Mouse (Mus musculus) midbrain, embryonic 15.5 days (tissue): ENCODE measurements around the gene R3hdm2. TPM values are rescaled to one million over a fixed set of nuclear protein-coding genes. Genes with fewer than 3 reads are reported as not detected.
A peak's percentile ranks its signal among the peaks of the same experiment; 100 is the strongest.

Experiments
- ATAC-seq: fragments of 200-750 bp; cut with Nextera tagmentation; replicated peaks from 2 replicates; pipeline ENCODE4 v1.8.0; 2017; ENCODE audit warnings: moderate TSS enrichment
- H3K27ac ChIP-seq: fragments of 300-500 bp; sonication (generic); 2 replicates; pipeline ENCODE4 v1.5.1; 2015; ENCODE audit warnings: mild to moderate bottlenecking, inconsistent platforms
- H3K27me3 ChIP-seq: fragments of 300-500 bp; sonication (generic); replicated peaks from 2 replicates; pipeline ENCODE4 v1.6.1; 2015; ENCODE audit warnings: inconsistent platforms
- H3K36me3 ChIP-seq: fragments of 300-500 bp; sonication (generic); replicated peaks from 2 replicates; pipeline ENCODE4 v1.6.1; 2015; ENCODE audit warnings: inconsistent platforms
- H3K4me1 ChIP-seq: fragments of 300-500 bp; sonication (generic); 2 replicates; pipeline ENCODE4 v1.6.1; 2015; ENCODE audit warnings: inconsistent platforms
- H3K4me2 ChIP-seq: fragments of 300-500 bp; sonication (generic); 2 replicates; pipeline ENCODE4 v1.6.1; 2015; ENCODE audit warnings: inconsistent platforms, mild to moderate bottlenecking, moderate library complexity
- H3K4me3 ChIP-seq: fragments of 300-500 bp; sonication (generic); 2 replicates; pipeline ENCODE4 v1.5.1; 2015; ENCODE audit warnings: mild to moderate bottlenecking, inconsistent platforms
- H3K9ac ChIP-seq: fragments of 300-500 bp; sonication (generic); 2 replicates; pipeline ENCODE4 v1.6.1; 2015; ENCODE audit warnings: mild to moderate bottlenecking, inconsistent platforms
- H3K9me3 ChIP-seq: fragments of 300-500 bp; sonication (generic); 2 replicates; pipeline ENCODE4 v1.6.1; 2016; ENCODE audit warnings: inconsistent platforms
- WGBS: fragments of 180-500 bp; shearing (Covaris S2); methylation state at CpG from one replicate; pipeline ENCODE4 v1.1.7; 2015; ENCODE audit warnings: mixed read lengths; 5-methylcytosine and 5-hydroxymethylcytosine counted together
- polyA plus RNA-seq: library from polyadenylated mRNA; unstranded; fragments of >200 nt; fragmentation: Nextera tagmentation; extraction: Ambion mirVana; gene quantifications from 2 replicates; pipeline ENCODE4 v1.2.1, GENCODE M21; 2015

Gene R3hdm2
- polyA plus RNA-seq, 1 experiment from 2014 or later = 43.6 TPM

DNA sequence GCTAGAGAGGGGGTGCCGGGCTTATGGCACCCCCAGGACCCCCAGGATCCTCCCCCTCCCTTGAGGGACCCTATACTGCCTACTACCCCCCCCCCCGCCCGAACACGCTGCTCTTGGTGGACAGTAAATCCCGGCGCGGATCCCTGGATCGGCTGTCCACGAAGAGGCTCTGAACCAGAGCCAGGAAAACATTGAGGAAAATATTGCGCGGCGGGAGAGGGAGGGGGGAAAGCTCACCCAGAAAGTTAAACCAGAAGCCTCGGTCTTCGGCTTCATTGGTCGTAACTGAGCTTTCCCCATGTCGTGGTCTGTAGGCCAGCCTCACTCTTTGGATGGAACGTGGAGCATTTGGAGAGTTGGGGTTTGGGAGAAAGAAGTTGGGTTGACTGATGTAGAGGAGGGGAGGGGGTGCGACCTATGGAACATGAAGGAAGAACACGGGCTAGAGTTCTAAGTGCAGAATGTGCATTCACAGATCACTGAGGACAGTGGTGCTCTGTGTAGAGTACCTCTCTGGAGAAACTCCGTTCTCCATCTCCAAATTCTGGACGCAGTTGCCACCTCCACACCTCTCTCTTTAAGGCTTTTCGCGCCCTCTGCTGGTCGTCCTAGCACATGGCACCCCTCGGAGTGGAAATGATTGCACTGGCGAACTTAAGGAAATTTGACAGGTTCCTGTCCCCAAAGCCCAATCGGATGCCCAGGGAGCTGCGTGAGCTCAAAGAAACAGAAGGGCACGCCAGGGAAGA is 38.1 kb upstream of the R3hdm2 start, which contains the start of gene Gli1:
Gli1 (minus strand) TSS at position 84 of the 749 bp plus-strand sequence.
- peaks cover 37% of the 10 kb centered on the region for H3K4me1 ChIP-seq
- H3K36me3 ChIP-seq = no peaks in the 10 kb centered on the region
- H3K27ac ChIP-seq = no peak within 1 kb of the TSS
- H3K27me3 ChIP-seq = peaks cover 32% of the 10 kb centered on the region
- H3K9ac ChIP-seq = no peak within 1 kb of the TSS
- ATAC-seq = 0 out of 2 replicates have a peak, but pooled peaks have one; percentile 18
- H3K4me2 ChIP-seq = peak within 1 kb of the TSS; percentile 49
- no peaks in the 10 kb centered on the region for H3K9me3 ChIP-seq
- peak within 1 kb of the TSS; percentile 24 for H3K4me3 ChIP-seq
- WGBS = under 1% methylated on average over 29 of the region's 29 CpGs

DNA sequence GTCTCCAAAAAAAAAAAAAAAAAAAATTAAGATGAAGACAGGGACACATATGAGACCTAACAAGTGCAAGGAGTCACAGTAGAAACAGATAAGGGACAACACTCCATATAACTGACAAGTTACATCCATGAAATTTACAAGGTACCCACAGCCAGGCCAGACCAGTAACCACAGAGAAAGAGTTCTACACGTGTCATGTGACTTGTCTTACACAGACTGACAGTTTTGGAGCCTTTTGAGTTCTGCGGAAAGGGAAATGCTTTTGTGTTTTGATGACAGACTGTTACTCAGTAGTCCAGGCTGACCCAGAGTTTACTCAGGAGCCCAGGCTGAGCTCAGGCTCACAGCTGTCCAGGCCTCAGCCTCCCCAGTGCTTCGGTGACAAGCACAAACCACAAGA is 37.1 kb upstream of the R3hdm2 start:
- Histone ChIP-seq H3K4me3 (no peak overlapping the region), H3K27me3 (peaks cover 32% of the 10 kb centered on the region), H3K9ac (no peak overlapping the region), H3K4me2 (no peak overlapping the region), H3K9me3 (no peaks in the 10 kb centered on the region), H3K27ac (no peak overlapping the region), H3K36me3 (no peaks in the 10 kb centered on the region), H3K4me1 (peaks cover 37% of the 10 kb centered on the region)
- no peak for ATAC-seq
- 73% methylated on average over 3 of the region's 3 CpGs for WGBS

GRCm38 (mm10) chr10:127346173-127346572 is 34.0 kb upstream of the R3hdm2 start:
- H3K4me3 ChIP-seq = no peak overlapping the region
- H3K9me3 ChIP-seq = no peaks in the 10 kb centered on the region
- peaks cover 13% of the 10 kb centered on the region for H3K27me3 ChIP-seq
- H3K27ac ChIP-seq = no peak overlapping the region
- no peak for ATAC-seq
- H3K4me1 ChIP-seq = peaks cover 20% of the 10 kb centered on the region
- 87% methylated on average over 3 of the region's 3 CpGs for WGBS
- no peaks in the 10 kb centered on the region for H3K36me3 ChIP-seq
- H3K9ac ChIP-seq = no peak overlapping the region
- H3K4me2 ChIP-seq = no peak overlapping the region

DNA sequence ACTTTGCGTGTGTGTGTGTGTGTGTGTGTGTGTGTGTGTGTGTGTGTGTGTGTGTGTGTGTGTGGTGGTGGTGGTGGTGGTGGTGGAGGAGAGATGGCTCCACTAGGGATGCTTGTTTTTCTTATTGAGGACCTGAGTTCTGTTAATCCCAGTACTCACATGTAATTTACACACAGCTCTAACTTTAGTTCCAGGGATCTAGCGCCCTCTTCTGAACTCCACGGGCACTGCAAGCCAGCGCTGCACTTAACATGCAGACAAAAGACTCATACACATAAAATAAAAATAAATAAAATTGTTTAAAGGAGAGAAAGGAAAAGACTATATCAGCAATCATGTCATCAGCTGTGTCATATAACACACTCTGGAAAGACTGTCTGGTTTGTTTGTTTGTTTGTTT is 31.2 kb upstream of the R3hdm2 start:
- Histone ChIP-seq H3K9ac (no peak overlapping the region), H3K27ac (no peak overlapping the region), H3K4me1 (peaks cover 5% of the 10 kb centered on the region; the same call in 1 of the 2 replicates), H3K4me2 (no peak overlapping the region), H3K9me3 (no peaks in the 10 kb centered on the region), H3K36me3 (no peaks in the 10 kb centered on the region), H3K4me3 (no peak overlapping the region), H3K27me3 (no peaks in the 10 kb centered on the region)
- 72% methylated on average over 4 of the region's 4 CpGs for WGBS
- ATAC-seq = no peak

DNA sequence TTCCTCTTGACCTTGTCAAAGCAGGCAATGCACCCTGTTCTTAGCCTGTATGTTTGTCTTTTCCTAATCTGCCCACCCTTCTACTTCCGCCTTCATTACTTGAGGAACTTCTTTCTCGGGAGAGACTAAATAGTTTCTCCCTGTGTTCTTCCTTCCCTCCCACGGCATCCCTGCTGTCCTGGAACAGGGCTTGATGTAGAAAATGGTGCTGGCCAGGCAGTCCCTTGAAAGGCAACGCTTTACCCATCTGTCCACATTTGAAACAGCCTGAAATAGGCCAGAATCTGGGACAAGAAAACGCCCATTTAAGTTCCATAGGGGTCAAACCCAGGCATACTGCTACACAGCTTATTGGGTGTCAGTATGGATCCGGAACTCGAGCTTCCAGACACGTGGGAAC is 30.3 kb upstream of the R3hdm2 start:
- no peaks in the 10 kb centered on the region for H3K9me3 ChIP-seq
- H3K4me3 ChIP-seq = no peak overlapping the region
- no peaks in the 10 kb centered on the region for H3K27me3 ChIP-seq
- peaks cover 5% of the 10 kb centered on the region; the same call in 1 of the 2 replicates for H3K4me1 ChIP-seq
- no peak for ATAC-seq
- 81% methylated on average over 8 of the region's 8 CpGs for WGBS
- no peaks in the 10 kb centered on the region for H3K36me3 ChIP-seq
- H3K9ac ChIP-seq = no peak overlapping the region
- no peak overlapping the region for H3K4me2 ChIP-seq
- H3K27ac ChIP-seq = no peak overlapping the region

DNA sequence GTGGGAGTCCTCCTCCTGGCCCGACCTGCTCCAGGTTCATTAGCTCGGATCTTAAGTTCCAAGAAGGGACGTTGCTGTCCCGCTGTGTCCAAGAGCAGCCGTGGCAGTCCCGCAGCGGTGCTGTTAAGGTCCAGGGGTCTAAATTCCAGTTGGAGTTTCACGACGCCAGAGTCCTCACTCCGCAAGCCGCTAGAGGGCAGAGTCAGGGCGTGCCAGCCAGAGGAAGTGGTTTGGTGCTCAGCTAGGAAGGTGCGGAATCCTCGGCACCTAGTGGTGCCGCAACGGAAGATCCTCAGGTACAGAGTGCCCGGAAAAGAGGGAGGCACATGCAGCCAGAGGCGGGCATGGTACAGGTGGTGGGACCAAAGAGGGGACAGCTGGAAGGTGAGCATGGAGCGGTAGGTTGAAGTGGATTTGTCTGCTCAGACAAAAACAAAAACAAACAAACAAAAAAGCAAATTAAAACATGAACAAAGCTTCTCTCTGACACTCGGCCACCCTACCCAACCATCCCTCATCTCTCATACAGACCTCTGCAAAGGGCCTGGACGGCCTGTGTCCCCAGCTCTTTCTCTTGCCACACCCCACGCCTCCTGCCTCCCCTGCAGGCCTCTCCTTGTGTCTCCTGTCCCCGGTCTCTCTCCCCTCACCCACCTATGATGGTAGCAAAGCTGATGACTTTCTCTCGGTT is 29.4 kb upstream of the R3hdm2 start:
- H3K4me1 ChIP-seq = peaks cover 5% of the 10 kb centered on the region; the same call in 1 of the 2 replicates
- WGBS = 10% methylated on average over 24 of the region's 24 CpGs
- peak overlapping the region; percentile 42 for H3K4me2 ChIP-seq
- H3K27ac ChIP-seq = no peak overlapping the region
- no peaks in the 10 kb centered on the region for H3K9me3 ChIP-seq
- no peaks in the 10 kb centered on the region for H3K36me3 ChIP-seq
- peak; percentile 69 for ATAC-seq
- peak overlapping the region; percentile 16; the same call in 1 of the 2 replicates for H3K4me3 ChIP-seq
- H3K27me3 ChIP-seq = no peaks in the 10 kb centered on the region
- no peak overlapping the region for H3K9ac ChIP-seq

DNA sequence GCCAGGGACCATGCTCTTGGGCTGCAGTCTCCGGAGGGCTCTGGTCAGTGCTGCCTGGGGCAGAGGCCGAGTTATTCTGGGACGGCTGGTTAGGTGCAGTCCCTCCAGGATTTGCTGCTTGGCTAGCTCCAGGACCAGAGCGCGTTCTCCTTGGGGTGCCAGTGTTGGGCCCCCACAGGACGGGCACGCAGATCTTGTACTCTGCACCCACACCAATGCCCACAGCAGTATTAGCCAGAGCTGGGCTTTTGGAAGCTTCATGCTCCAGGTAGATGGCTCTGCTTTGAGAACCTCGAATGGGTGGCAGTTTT is 28.9 kb upstream of the R3hdm2 start:
- Histone ChIP-seq H3K27ac (no peak overlapping the region), H3K9me3 (no peaks in the 10 kb centered on the region), H3K4me3 (no peak overlapping the region), H3K4me1 (peaks cover 5% of the 10 kb centered on the region; the same call in 1 of the 2 replicates), H3K27me3 (no peaks in the 10 kb centered on the region), H3K36me3 (no peaks in the 10 kb centered on the region), H3K4me2 (peak overlapping the region; percentile 42; the same call in 1 of the 2 replicates), H3K9ac (no peak overlapping the region)
- 86% methylated on average over 8 of the region's 8 CpGs for WGBS
- no peak for ATAC-seq

DNA sequence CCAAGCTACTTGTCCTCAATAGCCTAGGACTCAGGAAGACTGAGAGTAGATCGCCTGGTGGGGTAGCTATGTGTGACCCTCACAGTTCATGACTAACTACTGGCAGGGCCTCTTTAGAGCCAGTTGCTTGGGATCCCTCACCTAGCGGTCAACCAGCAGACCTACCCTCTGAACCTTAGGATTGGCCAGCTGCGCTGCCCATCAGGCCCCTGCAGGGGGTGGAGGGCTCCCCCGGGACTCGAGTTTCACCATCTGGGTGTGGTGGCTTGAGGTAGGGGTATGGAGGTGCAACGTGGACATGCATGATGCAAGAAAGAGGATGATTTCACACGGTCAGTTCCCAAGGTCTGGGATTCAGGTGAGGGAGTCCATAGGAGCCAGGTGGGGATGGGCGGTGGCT is 28.4 kb upstream of the R3hdm2 start:
- H3K36me3 ChIP-seq = no peaks in the 10 kb centered on the region
- WGBS = 74% methylated on average over 8 of the region's 8 CpGs
- H3K9ac ChIP-seq = no peak overlapping the region
- H3K9me3 ChIP-seq = no peaks in the 10 kb centered on the region
- H3K4me2 ChIP-seq = no peak overlapping the region
- peaks cover 5% of the 10 kb centered on the region; the same call in 1 of the 2 replicates for H3K4me1 ChIP-seq
- no peak overlapping the region for H3K27ac ChIP-seq
- H3K27me3 ChIP-seq = no peaks in the 10 kb centered on the region
- H3K4me3 ChIP-seq = no peak overlapping the region
- no peak for ATAC-seq

DNA sequence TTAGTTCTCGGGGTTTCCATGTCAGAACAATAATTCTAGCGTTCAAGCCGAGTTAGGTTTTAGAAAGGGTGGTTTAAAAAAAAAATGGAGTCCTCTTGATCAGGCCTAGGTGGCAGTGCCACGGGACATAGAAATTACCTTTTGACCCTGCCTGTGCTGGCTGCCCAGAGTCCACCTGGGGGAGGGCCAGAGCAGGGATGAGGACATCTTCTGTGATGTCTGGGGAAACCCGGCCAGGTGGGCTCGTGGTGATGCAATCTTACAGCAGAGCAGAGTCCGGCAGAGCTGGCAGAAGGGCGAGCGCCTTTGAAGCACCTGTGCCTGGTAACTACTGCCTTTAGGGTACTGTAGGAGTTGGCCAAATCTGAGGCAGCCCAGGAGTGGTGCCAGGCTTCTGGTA is 27.9 kb upstream of the R3hdm2 start:
- Histone ChIP-seq H3K27ac (no peak overlapping the region), H3K4me1 (peaks cover 5% of the 10 kb centered on the region; the same call in 1 of the 2 replicates), H3K9me3 (no peaks in the 10 kb centered on the region), H3K36me3 (no peaks in the 10 kb centered on the region), H3K4me3 (no peak overlapping the region), H3K27me3 (no peaks in the 10 kb centered on the region), H3K4me2 (no peak overlapping the region), H3K9ac (no peak overlapping the region)
- no peak for ATAC-seq
- WGBS = 94% methylated on average over 9 of the region's 9 CpGs

- WGBS = 87% methylated on average over 11 of the region's 11 CpGs
- Histone ChIP-seq H3K36me3 (no peaks in the 10 kb centered on the region), H3K4me3 (no peak overlapping the region), H3K4me2 (no peak overlapping the region), H3K4me1 (peaks cover 5% of the 10 kb centered on the region; the same call in 1 of the 2 replicates), H3K9ac (no peak overlapping the region), H3K27ac (no peak overlapping the region), H3K9me3 (no peaks in the 10 kb centered on the region), H3K27me3 (no peaks in the 10 kb centered on the region)
- no peak for ATAC-seq
Measured at GRCm38 (mm10) chr10:127352766-127353165, 27.4 kb upstream of the R3hdm2 start.

- H3K4me2 ChIP-seq = no peak within 1 kb of the TSS
- no peak within 1 kb of the TSS for H3K4me3 ChIP-seq
- H3K9ac ChIP-seq = no peak within 1 kb of the TSS
- no peaks in the 10 kb centered on the region for H3K36me3 ChIP-seq
- 89% methylated on average over 18 of the region's 18 CpGs for WGBS
- ATAC-seq = no peak
- H3K4me1 ChIP-seq = peaks cover 5% of the 10 kb centered on the region; the same call in 1 of the 2 replicates
- no peaks in the 10 kb centered on the region for H3K27me3 ChIP-seq
- H3K27ac ChIP-seq = no peak within 1 kb of the TSS
- H3K9me3 ChIP-seq = no peaks in the 10 kb centered on the region
Measured at GRCm38 (mm10) chr10:127353909-127354895, 25.9 kb upstream of the R3hdm2 start, which contains the start of gene Inhbe. Inhbe (minus strand) TSS chr10:127354411.

- Histone ChIP-seq H3K4me2 (no peak overlapping the region), H3K4me1 (peaks cover 5% of the 10 kb centered on the region; the same call in 1 of the 2 replicates), H3K27me3 (no peaks in the 10 kb centered on the region), H3K9me3 (no peaks in the 10 kb centered on the region), H3K9ac (no peak overlapping the region), H3K4me3 (no peak overlapping the region), H3K36me3 (no peaks in the 10 kb centered on the region), H3K27ac (no peak overlapping the region)
- 35% methylated on average over 10 of the region's 10 CpGs for WGBS
- ATAC-seq = no peak
Measured at GRCm38 (mm10) chr10:127355336-127355735, 24.8 kb upstream of the R3hdm2 start.
